Mouse (Mus musculus): ENCODE data around the gene Zfp780b.
"Not testable (repeated sequence)": the region's sequence is repeated elsewhere in the genome, so short reads cannot be mapped to it uniquely, and the experiment has no call there.

Gene Zfp780b

GRCm38 (mm10) chr7:27978683-27979528 lies at the start of gene Zfp780b:
Zfp780b (minus strand) TSS chr7:27979171.
- peak; percentile 90 for DNase-seq (ENCODE audit: low spot score)

- peak; percentile 17 for DNase-seq (ENCODE audit: low spot score)
These were observed 35.5 kb upstream of the Zfp780b start for GRCm38 (mm10) chr7:28014445-28014810.

GRCm38 (mm10) chr7:28013549-28014444 lies 34.8 kb upstream of the Zfp780b start, which contains the start of gene Zfp850:
Zfp850 (minus strand) TSS chr7:28014115.
- DNase-seq (ENCODE audit: low spot score): peak; percentile 83

GRCm38 (mm10) chr7:28010271-28010670 lies 31.3 kb upstream of the Zfp780b start:
- no peak for DNase-seq (ENCODE audit: low spot score)

- DNase-seq (ENCODE audit: low spot score): no peak
These were observed 3.2 kb upstream of the Zfp780b start for GRCm38 (mm10) chr7:27982197-27982596.

GRCm38 (mm10) chr7:27949451-27949850 lies 29.5 kb downstream of the Zfp780b start:
- not testable (repeated sequence) for DNase-seq (ENCODE audit: low spot score)

- not testable (repeated sequence) for DNase-seq (ENCODE audit: low spot score)
These were observed 37.1 kb downstream of the Zfp780b start for GRCm38 (mm10) chr7:27941869-27942268.

GRCm38 (mm10) chr7:27933800-27934158 lies 45.2 kb downstream of the Zfp780b start:
- DNase-seq (ENCODE audit: low spot score): not testable (repeated sequence)

GRCm38 (mm10) chr7:27933050-27933799 lies 45.7 kb downstream of the Zfp780b start:
- DNase-seq (ENCODE audit: low spot score): no peak

- peak; percentile 82 for DNase-seq (ENCODE audit: low spot score)
These were observed 49.9 kb downstream of the Zfp780b start, which contains the start of gene Zfp974 for GRCm38 (mm10) chr7:27928818-27929695. Zfp974 (minus strand) TSS chr7:27929460.

- DNase-seq (ENCODE audit: low spot score): not testable (repeated sequence)
These were observed 51.9 kb downstream of the Zfp780b start for GRCm38 (mm10) chr7:27927041-27927440.

GRCm38 (mm10) chr7:27910952-27911351 lies 68.0 kb downstream of the Zfp780b start:
- DNase-seq (ENCODE audit: low spot score): not testable (repeated sequence)
